Mouse (Mus musculus) thymus, postnatal 14 days (tissue): Measurements from ENCODE around the gene Nr4a1.

ENCODE experiments used
- DNase-seq: peaks from one replicate; pipeline ENCODE4 v3.0.0; 2021

The Nr4a1 gene

DNA sequence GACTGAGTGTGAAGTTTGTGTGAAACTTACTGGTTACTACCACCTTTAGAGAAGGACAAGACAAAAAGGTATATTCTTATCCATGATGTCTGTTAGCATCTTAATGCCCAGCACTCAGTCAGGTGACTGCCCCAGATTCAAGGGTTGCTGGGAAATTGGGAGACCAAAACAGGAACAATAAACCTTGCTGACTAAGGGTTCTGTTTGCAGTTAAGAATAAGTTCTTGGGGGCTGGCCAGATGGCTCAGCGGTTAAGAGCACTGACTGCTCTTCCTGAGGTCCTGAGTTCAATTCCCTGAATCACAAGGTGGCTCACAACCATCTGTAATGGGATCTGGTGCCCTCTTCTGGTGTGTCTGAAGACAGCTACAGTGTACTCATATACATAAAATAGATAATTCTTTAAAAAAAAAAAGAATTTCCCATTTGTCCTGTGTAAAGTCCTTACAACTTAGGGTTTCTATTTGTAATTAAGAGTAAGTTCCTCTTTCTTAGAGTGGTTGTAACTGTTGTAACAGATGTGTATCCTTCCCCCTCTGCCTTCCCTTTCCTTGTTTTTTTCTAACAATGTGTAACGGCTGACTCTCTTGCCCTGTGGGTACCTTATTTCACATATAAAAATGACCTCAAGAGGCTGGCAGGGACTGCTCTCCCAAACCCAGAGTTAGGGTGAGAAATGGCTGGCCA, 63.9 kb downstream of the Nr4a1 start:
- DNase-seq = no peak

DNA sequence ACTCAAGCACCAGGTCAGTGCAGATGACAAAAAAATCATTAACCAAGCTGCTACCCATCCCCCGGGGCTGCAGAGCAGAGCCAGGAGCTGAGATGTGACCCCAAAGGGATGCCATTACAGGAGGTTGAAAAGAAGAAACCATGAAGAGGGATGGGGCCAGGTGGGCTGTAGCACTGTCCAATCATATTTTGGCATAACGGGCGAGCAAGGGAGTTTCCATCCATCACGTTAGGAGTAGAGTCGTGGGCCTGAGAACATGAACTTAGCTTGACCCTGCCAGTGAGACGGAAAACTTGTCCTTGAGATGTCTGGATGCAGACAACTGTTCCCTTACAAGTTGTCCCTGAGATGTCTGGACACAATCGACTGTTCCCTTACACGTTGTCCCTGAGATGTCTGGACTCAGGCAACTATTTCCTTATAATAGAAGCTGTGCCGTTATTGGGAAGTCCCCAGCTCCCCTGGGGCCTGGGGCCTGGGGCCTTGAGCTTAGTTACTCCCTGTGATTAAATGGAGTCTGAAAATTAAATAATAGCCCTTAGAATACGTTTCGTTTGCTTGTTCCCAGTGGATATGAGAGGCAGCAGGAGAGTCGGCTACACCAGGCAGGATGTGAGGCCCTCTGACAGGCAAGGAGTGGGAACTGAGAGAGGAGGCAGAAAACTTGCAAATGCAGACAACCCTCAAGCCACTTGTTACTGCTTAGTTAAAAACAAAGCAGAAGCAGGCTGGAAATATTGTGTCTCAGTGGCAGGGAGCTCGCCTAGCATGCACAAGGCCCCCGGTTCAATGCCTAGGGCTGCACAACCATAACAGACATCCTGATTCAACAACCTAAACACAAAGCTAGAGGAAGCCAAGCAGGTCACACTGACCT, 65.1 kb downstream of the Nr4a1 start:
- no peak for DNase-seq

DNA sequence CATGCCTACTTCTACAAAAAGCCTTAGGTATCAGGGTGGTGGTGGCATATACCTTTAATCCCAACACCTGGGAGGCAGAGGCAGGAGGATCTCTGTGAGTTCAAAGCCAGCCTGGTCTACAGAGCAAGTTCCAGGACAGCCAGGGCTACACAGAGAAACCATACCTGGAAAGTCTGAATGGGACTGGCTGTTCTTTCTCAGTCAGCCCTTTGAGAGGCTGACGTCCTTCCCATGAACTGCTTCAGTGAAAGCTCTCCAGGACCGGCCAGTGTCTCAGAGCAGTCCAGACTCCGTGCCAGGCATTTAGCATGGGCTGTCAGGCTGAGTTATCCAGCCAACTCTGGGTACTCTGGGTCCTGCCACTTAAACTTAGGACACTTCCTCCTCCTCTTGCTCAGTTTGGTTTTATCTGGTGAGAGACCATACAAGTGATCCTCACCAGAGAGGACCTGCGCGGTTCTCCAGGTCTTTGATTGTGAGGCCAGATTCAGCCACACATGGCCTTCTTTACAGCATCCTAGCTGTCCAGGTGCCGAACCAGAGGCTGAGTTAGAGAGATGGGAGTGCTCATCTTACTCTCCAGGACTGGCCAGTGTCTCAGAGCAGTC, 66.0 kb downstream of the Nr4a1 start:
- DNase-seq = no peak

DNA sequence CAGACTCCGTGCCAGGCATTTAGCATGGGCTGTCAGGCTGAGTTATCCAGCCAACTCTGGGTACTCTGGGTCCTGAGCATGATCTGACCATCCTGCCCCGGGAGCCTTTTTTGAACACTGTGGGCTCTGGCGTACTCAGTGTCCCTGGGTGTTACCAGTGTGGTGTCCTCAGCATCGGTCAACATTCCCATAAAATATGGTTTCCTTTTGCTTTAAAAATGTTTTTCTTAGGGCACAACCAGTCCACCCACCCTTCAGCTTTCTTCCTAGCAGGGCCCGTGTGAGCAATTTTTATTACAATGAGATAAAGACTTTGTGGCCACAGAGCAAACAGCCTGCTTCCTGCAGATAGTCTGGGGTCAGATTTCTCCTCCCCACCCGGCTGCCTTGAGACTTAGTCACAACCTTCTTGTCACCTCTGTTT, 66.6 kb downstream of the Nr4a1 start:
- DNase-seq = no peak

DNA sequence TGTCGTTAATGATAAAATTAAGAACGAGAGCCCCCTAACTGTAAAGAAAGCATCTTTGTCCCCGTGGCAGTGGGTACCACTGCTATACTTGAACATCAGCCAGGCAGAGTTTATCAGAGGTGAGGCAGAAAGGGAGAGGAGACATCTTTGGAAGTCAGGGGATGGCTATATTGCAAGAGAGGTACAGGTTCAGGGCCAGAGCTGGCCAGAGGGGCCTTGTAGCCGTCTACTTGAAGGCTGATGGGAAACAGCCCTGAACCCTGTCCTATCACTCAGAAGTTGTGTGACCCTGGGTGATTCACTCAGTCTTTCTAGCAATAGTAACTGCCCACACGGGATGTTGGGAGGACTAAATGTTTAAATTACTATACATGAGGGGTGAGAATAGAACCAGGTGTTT, 67.1 kb downstream of the Nr4a1 start:
- no peak for DNase-seq

DNA sequence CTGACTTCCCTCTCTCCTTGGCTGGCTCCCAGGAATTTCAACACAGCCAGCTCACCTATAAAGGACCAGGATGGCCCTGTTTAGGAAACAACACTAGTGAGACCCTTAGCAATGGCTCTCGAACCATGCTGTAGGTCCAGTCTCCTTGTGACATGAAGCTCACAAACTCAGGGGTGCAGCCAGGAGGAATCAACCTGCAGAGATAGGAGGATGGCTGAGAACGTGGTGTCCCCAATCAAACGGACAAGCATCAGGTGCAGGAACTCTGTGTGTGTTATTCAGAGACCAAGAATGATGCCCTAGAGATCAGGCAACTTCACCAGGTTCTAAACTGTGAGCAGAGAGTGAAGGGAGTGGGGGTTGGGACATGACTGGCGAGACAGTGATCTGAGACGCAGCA, 68.0 kb downstream of the Nr4a1 start:
- no peak for DNase-seq

DNA sequence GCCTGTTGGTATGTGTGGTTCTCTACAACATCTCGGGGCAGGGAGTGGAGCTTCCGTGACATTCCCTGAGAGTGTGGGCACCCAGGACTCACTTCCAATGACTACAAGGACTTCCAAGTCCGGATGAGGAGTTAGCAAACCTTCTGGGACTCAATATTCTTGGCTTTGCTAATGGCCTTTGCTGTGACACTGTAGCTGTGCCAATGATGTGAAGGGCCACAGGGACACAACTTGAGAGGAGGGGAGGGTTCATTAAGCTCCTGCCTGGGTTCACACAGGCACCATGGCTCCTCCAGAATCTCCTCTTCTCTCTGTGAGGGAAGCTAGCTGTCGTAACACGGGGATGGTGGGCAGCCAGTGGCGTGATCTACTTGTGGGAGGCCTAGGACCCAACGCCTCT, 68.6 kb downstream of the Nr4a1 start:
- DNase-seq = no peak

DNA sequence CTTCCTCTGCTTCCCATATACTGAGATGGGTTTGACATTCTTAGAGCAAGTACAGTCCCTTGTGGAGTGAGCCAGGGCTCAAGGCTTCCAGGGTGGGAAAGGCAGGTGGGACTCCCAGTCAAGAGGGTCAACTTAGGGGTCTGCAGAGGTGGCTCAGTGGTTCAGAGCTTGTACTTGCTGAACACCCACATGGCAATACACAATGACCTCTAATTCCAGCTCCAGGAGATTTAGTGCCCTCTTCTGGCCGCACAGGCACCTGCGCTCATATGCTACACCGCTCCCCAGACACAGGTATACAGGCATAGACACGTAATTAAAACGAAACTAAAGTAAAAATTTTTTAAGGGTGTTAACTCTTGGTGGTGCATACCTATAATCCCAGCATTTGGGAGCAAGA, 69.4 kb downstream of the Nr4a1 start:
- no peak for DNase-seq
